Mouse (Mus musculus): Measurements from ENCODE around the gene Vipr1. TPM values are rescaled to one million over a fixed set of nuclear protein-coding genes. Genes with fewer than 3 reads are reported as not detected.

Vipr1 gene
- polyA plus RNA-seq, 1 experiment = 0.72 TPM

GRCm38 (mm10) chr9:121704646-121705625 lies 62.4 kb downstream of the Vipr1 start, which contains the start of gene Sec22c:
Gene Sec22c (minus strand): TSS chr9:121705490.
- peak within 1 kb of the TSS; percentile 93 for H3K27ac ChIP-seq (ENCODE audit: control insufficient read depth, insufficient read depth, low read depth, low read length, poor library complexity)
- TF ChIP-seq POLR2A (IDR thresholded peaks at IDR 0.05; ENCODE audit: borderline replicate concordance, control insufficient read depth, low read depth, low read length) (peak; percentile 73; the same call in 1 of the 2 replicates), CTCF (IDR thresholded peaks at IDR 0.05; ENCODE audit: control insufficient read depth, insufficient read depth, low read length) (peak; percentile 17; the same call in 1 of the 2 replicates)
- H3K4me1 ChIP-seq (ENCODE audit: control insufficient read depth, insufficient read depth, low read length) = peaks cover 3% of the 10 kb centered on the region
- H3K4me3 ChIP-seq (replicated peaks; ENCODE audit: control insufficient read depth, low read depth, low read length) = peak within 1 kb of the TSS; percentile 75
- WGBS = under 1% methylated on average over 69 of the region's 69 CpGs

DNA sequence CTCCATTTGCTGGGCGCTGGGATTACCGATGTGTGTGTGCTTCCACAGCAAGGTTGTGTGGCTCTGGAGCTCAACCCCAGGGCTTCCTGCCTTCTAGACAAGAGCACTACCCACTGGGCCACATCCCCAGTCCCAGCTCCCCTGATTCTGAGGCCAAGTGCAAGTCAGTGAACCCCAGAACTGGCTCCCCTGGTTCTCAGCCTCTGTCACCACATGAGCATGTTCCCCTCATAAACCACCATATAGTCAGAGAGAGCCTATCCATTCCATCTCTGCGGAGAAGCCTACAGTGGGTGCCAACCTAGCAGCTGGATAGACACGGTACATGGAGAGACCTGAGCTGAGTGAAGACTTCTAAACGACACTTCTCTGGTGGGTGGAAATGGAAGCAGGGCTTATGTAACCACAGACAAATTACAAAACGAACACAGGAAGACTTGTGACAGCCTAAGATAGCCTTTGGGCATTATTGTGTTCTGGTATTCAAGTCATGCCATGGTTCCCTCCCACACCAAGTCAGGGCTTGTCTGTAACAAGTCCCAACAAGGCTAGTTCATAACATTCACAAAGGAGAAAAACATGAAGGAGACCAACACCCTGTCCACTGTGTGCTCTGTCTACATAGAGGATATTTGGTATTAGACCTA lies 63.6 kb downstream of the Vipr1 start:
- Histone ChIP-seq H3K4me3 (replicated peaks; ENCODE audit: control insufficient read depth, low read depth, low read length) (peak overlapping the region; percentile 17), H3K4me1 (ENCODE audit: control insufficient read depth, insufficient read depth, low read length) (peaks cover 4% of the 10 kb centered on the region), H3K27ac (ENCODE audit: control insufficient read depth, insufficient read depth, low read depth, low read length, poor library complexity) (peak overlapping the region; percentile 93)
- WGBS = 35% methylated on average over 6 of the region's 6 CpGs
- TF ChIP-seq POLR2A (IDR thresholded peaks at IDR 0.05; ENCODE audit: borderline replicate concordance, control insufficient read depth, low read depth, low read length) (0 out of 2 replicates have a peak, but pooled peaks have one; percentile 30), CTCF (IDR thresholded peaks at IDR 0.05; ENCODE audit: control insufficient read depth, insufficient read depth, low read length) (no peak)

- no peak overlapping the region for H3K27ac ChIP-seq (ENCODE audit: control insufficient read depth, insufficient read depth, low read depth, low read length, poor library complexity)
- WGBS = 51% methylated on average over 6 of the region's 6 CpGs
- peaks cover 3% of the 10 kb centered on the region for H3K4me1 ChIP-seq (ENCODE audit: control insufficient read depth, insufficient read depth, low read length)
- peak overlapping the region; percentile 10 for H3K4me3 ChIP-seq (replicated peaks; ENCODE audit: control insufficient read depth, low read depth, low read length)
- no peak for TF ChIP-seq POLR2A (IDR thresholded peaks at IDR 0.05; ENCODE audit: borderline replicate concordance, control insufficient read depth, low read depth, low read length)
- TF ChIP-seq CTCF (IDR thresholded peaks at IDR 0.05; ENCODE audit: control insufficient read depth, insufficient read depth, low read length) = no peak
Observed at GRCm38 (mm10) chr9:121707801-121708200, 65.3 kb downstream of the Vipr1 start.

GRCm38 (mm10) chr9:121708506-121709486 lies 66.3 kb downstream of the Vipr1 start:
- TF ChIP-seq CTCF (IDR thresholded peaks at IDR 0.05; ENCODE audit: control insufficient read depth, insufficient read depth, low read length) = no peak
- TF ChIP-seq POLR2A (IDR thresholded peaks at IDR 0.05; ENCODE audit: borderline replicate concordance, control insufficient read depth, low read depth, low read length) = no peak
- Histone ChIP-seq H3K27ac (ENCODE audit: control insufficient read depth, insufficient read depth, low read depth, low read length, poor library complexity) (no peak overlapping the region), H3K4me1 (ENCODE audit: control insufficient read depth, insufficient read depth, low read length) (peaks cover 3% of the 10 kb centered on the region), H3K4me3 (replicated peaks; ENCODE audit: control insufficient read depth, low read depth, low read length) (no peak overlapping the region)
- WGBS = 56% methylated on average over 7 of the region's 7 CpGs

DNA sequence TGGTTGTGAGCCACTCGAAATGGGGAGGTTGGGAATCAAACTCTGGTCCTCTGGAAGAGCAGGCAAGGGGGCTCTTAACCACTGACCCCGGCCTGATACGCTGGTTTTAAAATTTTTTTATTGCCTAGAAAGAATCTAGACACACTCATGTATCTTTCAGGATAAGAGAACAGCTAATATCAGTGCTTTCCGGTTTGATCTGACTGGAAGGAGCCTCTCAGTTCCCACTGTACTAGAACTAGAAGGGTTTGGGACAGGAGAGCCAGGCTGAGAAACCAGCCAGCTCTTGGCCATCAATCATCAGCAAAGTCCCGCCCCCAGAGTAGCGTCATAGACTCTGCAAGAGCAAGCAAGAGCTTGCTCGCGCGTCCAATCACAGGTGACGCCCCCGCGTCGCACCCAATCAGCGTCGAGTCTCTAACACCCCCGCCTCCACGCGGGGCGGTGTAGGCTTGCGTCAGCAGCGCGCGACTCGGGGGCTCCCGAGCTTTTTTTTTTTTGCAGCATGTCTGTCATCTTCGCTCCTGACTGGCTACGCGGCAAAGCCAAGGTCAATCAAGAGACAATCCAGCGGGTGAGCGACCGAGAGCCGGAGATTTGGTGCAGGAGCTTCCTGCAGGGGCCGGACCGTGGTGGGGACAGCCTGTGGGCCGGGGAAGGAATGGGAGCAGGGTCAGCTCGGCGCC lies 67.5 kb downstream of the Vipr1 start, which contains the start of gene Ss18l2:
TSS of gene Ss18l2 (plus strand) at position 432 of the 686 bp plus-strand sequence.
- Histone ChIP-seq H3K4me1 (ENCODE audit: control insufficient read depth, insufficient read depth, low read length) (peaks cover 2% of the 10 kb centered on the region), H3K27ac (ENCODE audit: control insufficient read depth, insufficient read depth, low read depth, low read length, poor library complexity) (peak within 1 kb of the TSS; percentile 81), H3K4me3 (replicated peaks; ENCODE audit: control insufficient read depth, low read depth, low read length) (peak within 1 kb of the TSS; percentile 93)
- WGBS = 4% methylated on average over 37 of the region's 37 CpGs
- no peak for TF ChIP-seq POLR2A (IDR thresholded peaks at IDR 0.05; ENCODE audit: borderline replicate concordance, control insufficient read depth, low read depth, low read length)
- TF ChIP-seq CTCF (IDR thresholded peaks at IDR 0.05; ENCODE audit: control insufficient read depth, insufficient read depth, low read length) = no peak

GRCm38 (mm10) chr9:121710584-121710975 lies 68.1 kb downstream of the Vipr1 start:
- H3K4me3 ChIP-seq (replicated peaks; ENCODE audit: control insufficient read depth, low read depth, low read length) = peak overlapping the region; percentile 93
- WGBS = under 1% methylated on average over 18 of the region's 18 CpGs
- TF ChIP-seq POLR2A (IDR thresholded peaks at IDR 0.05; ENCODE audit: borderline replicate concordance, control insufficient read depth, low read depth, low read length) = peak; percentile 34; the same call in 1 of the 2 replicates
- TF ChIP-seq CTCF (IDR thresholded peaks at IDR 0.05; ENCODE audit: control insufficient read depth, insufficient read depth, low read length) = no peak
- peak overlapping the region; percentile 81 for H3K27ac ChIP-seq (ENCODE audit: control insufficient read depth, insufficient read depth, low read depth, low read length, poor library complexity)
- peaks cover 2% of the 10 kb centered on the region for H3K4me1 ChIP-seq (ENCODE audit: control insufficient read depth, insufficient read depth, low read length)

- WGBS = 85% methylated on average over 2 of the region's 2 CpGs
- no peak overlapping the region for H3K4me3 ChIP-seq (replicated peaks; ENCODE audit: control insufficient read depth, low read depth, low read length)
- no peak overlapping the region for H3K27ac ChIP-seq (ENCODE audit: control insufficient read depth, insufficient read depth, low read depth, low read length, poor library complexity)
- peaks cover 1% of the 10 kb centered on the region; the same call in 1 of the 2 replicates for H3K4me1 ChIP-seq (ENCODE audit: control insufficient read depth, insufficient read depth, low read length)
- TF ChIP-seq CTCF (IDR thresholded peaks at IDR 0.05; ENCODE audit: control insufficient read depth, insufficient read depth, low read length) = no peak
- TF ChIP-seq POLR2A (IDR thresholded peaks at IDR 0.05; ENCODE audit: borderline replicate concordance, control insufficient read depth, low read depth, low read length) = no peak
Observed at GRCm38 (mm10) chr9:121717048-121717447, 74.5 kb downstream of the Vipr1 start.

All from bone marrow, adult 2 months (tissue).